Mouse (Mus musculus): ENCODE results near the gene 1110004F10Rik.

Gene 1110004F10Rik

GRCm38 (mm10) chr7:116134413-116135292 lies 95.5 kb downstream of the 1110004F10Rik start:
- no peak for DNase-seq (ENCODE audit: extremely low read depth, insufficient read length, low spot score)

DNA sequence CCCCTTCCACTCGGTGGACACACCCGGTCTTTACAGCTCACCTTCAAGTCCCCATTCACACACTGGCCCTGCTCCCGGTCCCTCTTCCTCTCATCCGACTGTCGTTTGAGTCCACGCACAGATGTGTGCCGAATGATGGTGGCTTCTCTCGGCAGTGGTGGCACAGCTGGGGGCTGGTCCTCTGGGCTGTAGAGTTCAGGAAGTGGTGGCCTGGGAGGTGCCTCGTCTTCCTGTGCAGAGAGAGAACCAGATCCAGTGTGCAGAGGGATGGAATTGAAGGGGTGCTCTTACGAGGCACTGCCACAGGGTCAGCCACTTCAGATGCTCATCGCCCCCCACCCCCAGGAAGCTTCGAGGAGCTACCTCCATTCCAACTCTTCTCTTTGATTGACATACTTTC lies 98.0 kb downstream of the 1110004F10Rik start:
- DNase-seq (ENCODE audit: extremely low read depth, insufficient read length, low spot score): no peak

- DNase-seq (ENCODE audit: extremely low read depth, insufficient read length, low spot score): no peak
These were observed 98.5 kb downstream of the 1110004F10Rik start for GRCm38 (mm10) chr7:116137671-116138070.

DNA sequence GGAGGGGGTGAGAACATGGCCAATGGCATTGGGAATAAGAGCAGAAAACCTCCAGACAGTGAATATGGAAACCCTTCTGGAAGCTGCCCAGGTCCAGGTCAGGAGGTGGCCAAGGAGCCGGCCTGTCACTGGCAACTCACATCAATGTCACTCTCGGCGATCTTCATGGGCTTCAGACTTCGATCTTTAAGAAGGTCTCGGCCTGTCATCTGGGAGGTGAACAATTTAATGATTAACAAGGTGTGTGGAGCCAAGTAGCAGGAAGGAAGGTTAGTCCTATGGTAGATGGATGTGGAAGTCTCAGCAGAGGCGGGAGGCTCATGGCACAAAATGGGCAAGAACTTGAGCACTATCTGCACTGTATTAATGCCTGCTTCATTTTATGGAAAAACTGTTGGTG lies 105.8 kb downstream of the 1110004F10Rik start:
- DNase-seq (ENCODE audit: extremely low read depth, insufficient read length, low spot score): no peak

GRCm38 (mm10) chr7:116147114-116147513 lies 107.9 kb downstream of the 1110004F10Rik start:
- DNase-seq (ENCODE audit: extremely low read depth, insufficient read length, low spot score): no peak

GRCm38 (mm10) chr7:116149568-116149967 lies 110.4 kb downstream of the 1110004F10Rik start:
- DNase-seq (ENCODE audit: extremely low read depth, insufficient read length, low spot score): no peak

DNA sequence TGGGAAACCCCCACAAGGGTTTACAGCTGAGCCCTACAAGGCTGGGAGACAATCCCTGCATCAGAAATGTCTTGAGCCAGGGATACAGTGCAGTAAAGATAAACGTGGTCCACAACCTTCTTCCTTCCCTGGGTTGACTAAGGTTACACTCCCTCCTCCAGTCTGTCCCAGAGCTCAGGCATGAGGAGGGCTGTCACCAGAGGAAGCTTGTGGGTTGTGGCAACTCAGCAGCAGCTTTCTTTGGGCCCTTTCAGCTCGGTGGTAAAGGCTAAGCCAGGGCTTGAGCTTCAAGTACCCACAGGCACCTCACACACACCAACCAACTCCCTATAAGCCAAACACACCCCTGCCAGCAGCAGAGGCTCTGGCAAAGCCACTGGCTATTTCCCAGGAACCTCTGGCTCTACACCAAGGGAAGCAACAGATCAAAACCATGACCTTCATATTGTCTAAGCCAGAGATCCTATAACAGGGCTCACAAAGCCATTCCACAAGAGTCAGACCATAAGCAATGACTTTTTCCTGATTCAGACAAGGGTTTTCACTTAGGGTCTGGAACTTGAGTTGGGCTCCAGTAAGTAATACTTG lies 114.7 kb downstream of the 1110004F10Rik start:
- no peak for DNase-seq (ENCODE audit: extremely low read depth, insufficient read length, low spot score)
